Mouse (Mus musculus) C2C12 (cell line): Measurements from ENCODE around the gene Gm1123.

ENCODE experiments used
- CEBPB ChIP-seq: IDR thresholded peaks from one replicate; pipeline ENCODE4 v1.6.1; 2011; ENCODE audit warnings: low read depth, mild to moderate bottlenecking, control low read depth, moderate library complexity
- CTCF ChIP-seq: IDR thresholded peaks from one replicate; pipeline ENCODE4 v1.5.1; 2011; ENCODE audit not compliant: control insufficient read depth, insufficient read depth, insufficient read length
- FOSL1 ChIP-seq: IDR thresholded peaks from one replicate; pipeline ENCODE4 v1.8.0; 2011; ENCODE audit warnings: mild to moderate bottlenecking, low read length; ENCODE audit not compliant: poor library complexity, insufficient read depth, severe bottlenecking
- MAX ChIP-seq: IDR thresholded peaks from one replicate; pipeline ENCODE4 v1.6.1; 2011; ENCODE audit warnings: mild to moderate bottlenecking, control low read depth
- MYOD1 ChIP-seq: IDR thresholded peaks from one replicate; pipeline ENCODE4 v1.6.1; 2011; ENCODE audit warnings: low read depth; ENCODE audit not compliant: control insufficient read depth, insufficient read length
- USF1 ChIP-seq: IDR thresholded peaks from one replicate; pipeline ENCODE4 v1.6.1; 2011; ENCODE audit warnings: low read depth, mild to moderate bottlenecking, control low read depth, moderate library complexity

DNA sequence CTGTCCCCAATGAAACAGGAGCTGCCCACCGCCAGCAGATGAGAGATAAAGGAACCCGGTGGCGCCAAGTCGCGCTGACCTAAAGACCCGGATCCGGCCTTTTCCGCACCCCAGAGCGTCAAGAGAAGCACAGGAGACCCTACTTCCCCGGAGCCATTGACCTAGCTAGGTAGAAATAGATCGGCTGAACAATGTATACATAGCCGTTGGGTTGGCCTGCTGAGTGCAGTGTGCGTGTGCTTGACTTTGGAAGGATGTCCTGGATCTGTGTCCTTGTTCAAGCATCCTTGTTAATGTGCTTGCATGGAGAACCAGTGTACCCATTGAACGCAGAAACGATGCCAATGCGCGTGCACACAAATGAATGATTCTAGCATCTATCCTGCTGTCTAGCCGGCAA, 71.9 kb downstream of the Gm1123 start:
- TF ChIP-seq CTCF (no peak), MYOD1 (no peak), USF1 (no peak), MAX (no peak), CEBPB (no peak), FOSL1 (no peak)
